Mouse (Mus musculus): Measurements from ENCODE around the gene Ankrd55. TPM values are rescaled to one million over a fixed set of nuclear protein-coding genes. Genes with fewer than 3 reads are reported as not detected.

Ankrd55 gene
- polyA plus RNA-seq, 1 experiment from 2014 or later: 0.92 TPM

GRCm38 (mm10) chr13:112255862-112256261, 32.4 kb upstream of the Ankrd55 start:
- Histone ChIP-seq H3K4me1 (ENCODE audit: control insufficient read depth, insufficient read depth, low read length) (peaks cover 8% of the 10 kb centered on the region; the same call in 1 of the 2 replicates), H3K27me3 (replicated peaks; ENCODE audit: control insufficient read depth, insufficient read depth, low read length) (no peaks in the 10 kb centered on the region), H3K4me2 (ENCODE audit: low read depth, low read length) (no peak overlapping the region), H3K9ac (ENCODE audit: low read depth, low read length) (no peak overlapping the region), H3K36me3 (ENCODE audit: control insufficient read depth, insufficient read depth, low read length) (no peaks in the 10 kb centered on the region), H3K27ac (replicated peaks; ENCODE audit: low read depth, low read length) (no peak overlapping the region), H3K9me3 (ENCODE audit: control insufficient read depth, low read length) (no peaks in the 10 kb centered on the region), H3K4me3 (ENCODE audit: low read depth, low read length) (no peak overlapping the region)
- 58% methylated on average over 5 of the region's 5 CpGs for WGBS
- ATAC-seq (ENCODE audit: low read depth) (no peak), DNase-seq (ENCODE audit: low spot score) (no peak)

- ATAC-seq (ENCODE audit: low read depth) (no peak), DNase-seq (ENCODE audit: low spot score) (peak; percentile 30)
- no peaks in the 10 kb centered on the region for H3K27me3 ChIP-seq (replicated peaks; ENCODE audit: control insufficient read depth, insufficient read depth, low read length)
- no peak overlapping the region for H3K4me2 ChIP-seq (ENCODE audit: low read depth, low read length)
- no peak overlapping the region for H3K27ac ChIP-seq (replicated peaks; ENCODE audit: low read depth, low read length)
- peaks cover 4% of the 10 kb centered on the region; the same call in 1 of the 2 replicates for H3K4me1 ChIP-seq (ENCODE audit: control insufficient read depth, insufficient read depth, low read length)
- WGBS: 83% methylated on average over 10 of the region's 10 CpGs
- no peaks in the 10 kb centered on the region for H3K9me3 ChIP-seq (ENCODE audit: control insufficient read depth, low read length)
- H3K9ac ChIP-seq (ENCODE audit: low read depth, low read length): no peak overlapping the region
- no peaks in the 10 kb centered on the region for H3K36me3 ChIP-seq (ENCODE audit: control insufficient read depth, insufficient read depth, low read length)
- no peak overlapping the region for H3K4me3 ChIP-seq (ENCODE audit: low read depth, low read length)
These were observed 29.8 kb upstream of the Ankrd55 start for GRCm38 (mm10) chr13:112258478-112258877.

- H3K27ac ChIP-seq (replicated peaks; ENCODE audit: low read depth, low read length): no peak overlapping the region
- H3K4me3 ChIP-seq (ENCODE audit: low read depth, low read length): no peak overlapping the region
- no peaks in the 10 kb centered on the region for H3K9me3 ChIP-seq (ENCODE audit: control insufficient read depth, low read length)
- ATAC-seq (ENCODE audit: low read depth) (peak; percentile 91), DNase-seq (ENCODE audit: low spot score) (peak; percentile 83)
- no peaks in the 10 kb centered on the region for H3K27me3 ChIP-seq (replicated peaks; ENCODE audit: control insufficient read depth, insufficient read depth, low read length)
- WGBS: 25% methylated on average over 2 of the region's 2 CpGs
- H3K36me3 ChIP-seq (ENCODE audit: control insufficient read depth, insufficient read depth, low read length): no peaks in the 10 kb centered on the region
- no peaks in the 10 kb centered on the region for H3K4me1 ChIP-seq (ENCODE audit: control insufficient read depth, insufficient read depth, low read length)
- H3K9ac ChIP-seq (ENCODE audit: low read depth, low read length): no peak overlapping the region
- no peak overlapping the region for H3K4me2 ChIP-seq (ENCODE audit: low read depth, low read length)
These were observed 28.9 kb upstream of the Ankrd55 start for GRCm38 (mm10) chr13:112259398-112259797.

- DNase-seq (ENCODE audit: low spot score) (peak; percentile 62), ATAC-seq (ENCODE audit: low read depth) (peak; percentile 75; the same call in 1 of the 2 replicates)
- no peaks in the 10 kb centered on the region for H3K27me3 ChIP-seq (replicated peaks; ENCODE audit: control insufficient read depth, insufficient read depth, low read length)
- H3K9me3 ChIP-seq (ENCODE audit: control insufficient read depth, low read length): no peaks in the 10 kb centered on the region
- H3K4me2 ChIP-seq (ENCODE audit: low read depth, low read length): no peak overlapping the region
- no peaks in the 10 kb centered on the region for H3K36me3 ChIP-seq (ENCODE audit: control insufficient read depth, insufficient read depth, low read length)
- WGBS: 14% methylated on average over 4 of the region's 4 CpGs
- H3K4me1 ChIP-seq (ENCODE audit: control insufficient read depth, insufficient read depth, low read length): no peaks in the 10 kb centered on the region
- H3K9ac ChIP-seq (ENCODE audit: low read depth, low read length): no peak overlapping the region
- H3K27ac ChIP-seq (replicated peaks; ENCODE audit: low read depth, low read length): no peak overlapping the region
- H3K4me3 ChIP-seq (ENCODE audit: low read depth, low read length): no peak overlapping the region
These were observed 23.6 kb upstream of the Ankrd55 start for GRCm38 (mm10) chr13:112264666-112265065.

- H3K27ac ChIP-seq (replicated peaks; ENCODE audit: low read depth, low read length): no peak overlapping the region
- ATAC-seq (ENCODE audit: low read depth): no peak
- WGBS: 23% methylated on average over 5 of the region's 5 CpGs
- no peak overlapping the region for H3K4me3 ChIP-seq (ENCODE audit: low read depth, low read length)
- no peaks in the 10 kb centered on the region for H3K27me3 ChIP-seq (replicated peaks; ENCODE audit: control insufficient read depth, insufficient read depth, low read length)
- no peaks in the 10 kb centered on the region for H3K9me3 ChIP-seq (ENCODE audit: control insufficient read depth, low read length)
- no peaks in the 10 kb centered on the region for H3K36me3 ChIP-seq (ENCODE audit: control insufficient read depth, insufficient read depth, low read length)
- H3K4me1 ChIP-seq (ENCODE audit: control insufficient read depth, insufficient read depth, low read length): peaks cover 6% of the 10 kb centered on the region; the same call in 1 of the 2 replicates
- peak; percentile 63 for DNase-seq (ENCODE audit: low spot score)
- no peak overlapping the region for H3K4me2 ChIP-seq (ENCODE audit: low read depth, low read length)
- no peak overlapping the region for H3K9ac ChIP-seq (ENCODE audit: low read depth, low read length)
These were observed 16.2 kb upstream of the Ankrd55 start for GRCm38 (mm10) chr13:112271901-112272537.

- DNase-seq (ENCODE audit: low spot score): no peak
- WGBS: 70% methylated on average over 3 of the region's 3 CpGs
- H3K4me2 ChIP-seq (ENCODE audit: low read depth, low read length): no peak overlapping the region
- H3K9ac ChIP-seq (ENCODE audit: low read depth, low read length): no peak overlapping the region
- no peaks in the 10 kb centered on the region for H3K9me3 ChIP-seq (ENCODE audit: control insufficient read depth, low read length)
- no peak overlapping the region for H3K4me3 ChIP-seq (ENCODE audit: low read depth, low read length)
- H3K36me3 ChIP-seq (ENCODE audit: control insufficient read depth, insufficient read depth, low read length): no peaks in the 10 kb centered on the region
- ATAC-seq (ENCODE audit: low read depth): no peak
- peaks cover 6% of the 10 kb centered on the region; the same call in 1 of the 2 replicates for H3K4me1 ChIP-seq (ENCODE audit: control insufficient read depth, insufficient read depth, low read length)
- H3K27ac ChIP-seq (replicated peaks; ENCODE audit: low read depth, low read length): no peak overlapping the region
- H3K27me3 ChIP-seq (replicated peaks; ENCODE audit: control insufficient read depth, insufficient read depth, low read length): no peaks in the 10 kb centered on the region
These were observed 13.6 kb upstream of the Ankrd55 start for GRCm38 (mm10) chr13:112274636-112275035.

- no peak overlapping the region; the same call in 1 of the 2 replicates for H3K27ac ChIP-seq (replicated peaks; ENCODE audit: low read depth, low read length)
- no peaks in the 10 kb centered on the region for H3K36me3 ChIP-seq (ENCODE audit: control insufficient read depth, insufficient read depth, low read length)
- H3K4me1 ChIP-seq (ENCODE audit: control insufficient read depth, insufficient read depth, low read length): peaks cover 6% of the 10 kb centered on the region; the same call in 1 of the 2 replicates
- H3K27me3 ChIP-seq (replicated peaks; ENCODE audit: control insufficient read depth, insufficient read depth, low read length): no peaks in the 10 kb centered on the region
- ATAC-seq (ENCODE audit: low read depth) (no peak), DNase-seq (ENCODE audit: low spot score) (no peak)
- no peak overlapping the region for H3K4me3 ChIP-seq (ENCODE audit: low read depth, low read length)
- no peaks in the 10 kb centered on the region for H3K9me3 ChIP-seq (ENCODE audit: control insufficient read depth, low read length)
- no peak overlapping the region for H3K9ac ChIP-seq (ENCODE audit: low read depth, low read length)
- H3K4me2 ChIP-seq (ENCODE audit: low read depth, low read length): no peak overlapping the region
- 77% methylated on average over 8 of the region's 8 CpGs for WGBS
These were observed 12.3 kb upstream of the Ankrd55 start for GRCm38 (mm10) chr13:112275951-112276350.

GRCm38 (mm10) chr13:112277544-112277943, 10.7 kb upstream of the Ankrd55 start:
- peaks cover 6% of the 10 kb centered on the region; the same call in 1 of the 2 replicates for H3K4me1 ChIP-seq (ENCODE audit: control insufficient read depth, insufficient read depth, low read length)
- WGBS: 74% methylated on average over 5 of the region's 5 CpGs

GRCm38 (mm10) chr13:112278251-112278650, 10.0 kb upstream of the Ankrd55 start:
- Histone ChIP-seq H3K4me1 (ENCODE audit: control insufficient read depth, insufficient read depth, low read length) (peaks cover 6% of the 10 kb centered on the region; the same call in 1 of the 2 replicates), H3K27me3 (replicated peaks; ENCODE audit: control insufficient read depth, insufficient read depth, low read length) (no peaks in the 10 kb centered on the region), H3K4me2 (ENCODE audit: low read depth, low read length) (no peak overlapping the region), H3K4me3 (ENCODE audit: low read depth, low read length) (no peak overlapping the region), H3K36me3 (ENCODE audit: control insufficient read depth, insufficient read depth, low read length) (no peaks in the 10 kb centered on the region), H3K9ac (ENCODE audit: low read depth, low read length) (no peak overlapping the region), H3K9me3 (ENCODE audit: control insufficient read depth, low read length) (no peaks in the 10 kb centered on the region), H3K27ac (replicated peaks; ENCODE audit: low read depth, low read length) (no peak overlapping the region)
- ATAC-seq (ENCODE audit: low read depth) (no peak), DNase-seq (ENCODE audit: low spot score) (no peak)
- WGBS: 71% methylated on average over 7 of the region's 7 CpGs

More at GRCm38 (mm10) chr13:112277544-112277943, 10.7 kb upstream of the Ankrd55 start:
- H3K27me3 ChIP-seq (replicated peaks; ENCODE audit: control insufficient read depth, insufficient read depth, low read length): no peaks in the 10 kb centered on the region
- no peak overlapping the region for H3K9ac ChIP-seq (ENCODE audit: low read depth, low read length)
- ATAC-seq (ENCODE audit: low read depth): no peak
- H3K36me3 ChIP-seq (ENCODE audit: control insufficient read depth, insufficient read depth, low read length): no peaks in the 10 kb centered on the region
- H3K9me3 ChIP-seq (ENCODE audit: control insufficient read depth, low read length): no peaks in the 10 kb centered on the region
- no peak overlapping the region for H3K4me3 ChIP-seq (ENCODE audit: low read depth, low read length)
- no peak for DNase-seq (ENCODE audit: low spot score)
- H3K4me2 ChIP-seq (ENCODE audit: low read depth, low read length): no peak overlapping the region
- no peak overlapping the region for H3K27ac ChIP-seq (replicated peaks; ENCODE audit: low read depth, low read length)
